Mouse (Mus musculus): ENCODE results near the gene Gxylt2. TPM values are rescaled to one million over a fixed set of nuclear protein-coding genes. Genes with fewer than 3 reads are reported as not detected.

Gxylt2 gene
- polyA plus RNA-seq, 1 experiment from 2014 or later = 10.9 TPM

DNA sequence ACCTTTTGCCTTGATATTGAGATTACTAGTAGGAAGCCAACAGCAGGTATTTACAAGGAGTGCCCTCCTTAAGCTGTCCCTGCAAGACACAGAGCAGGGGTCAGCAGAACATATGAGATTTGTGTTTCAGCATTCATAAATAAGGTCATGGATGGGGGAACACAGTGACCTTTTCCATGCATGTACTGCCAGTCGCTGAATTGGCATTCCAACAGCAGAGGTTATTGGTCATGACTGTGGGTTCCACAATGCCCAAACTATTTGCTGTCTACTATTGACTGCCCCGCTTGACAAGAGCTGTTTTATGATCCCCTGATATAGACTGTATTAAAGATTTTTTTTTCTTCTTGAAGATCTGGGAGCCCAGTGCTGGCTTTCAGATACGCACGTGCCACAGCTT, 95.2 kb downstream of the Gxylt2 start:
- no peak overlapping the region for H3K9ac ChIP-seq (replicated peaks)
- H3K27me3 ChIP-seq = no peaks in the 10 kb centered on the region
- no peak overlapping the region for H3K27ac ChIP-seq
- no peak overlapping the region for H3K4me2 ChIP-seq
- no peak for ATAC-seq (ENCODE audit: insufficient number of reproducible peaks, insufficient read depth, low FRiP score, low TSS enrichment, low read depth)
- WGBS = 91% methylated on average over 4 of the region's 4 CpGs
- H3K9me3 ChIP-seq = no peaks in the 10 kb centered on the region
- H3K4me3 ChIP-seq (replicated peaks) = no peak overlapping the region
- 0 out of 2 replicates have a peak, but pooled peaks cover 9% of the 10 kb centered on the region for H3K36me3 ChIP-seq
- peaks cover 10% of the 10 kb centered on the region for H3K4me1 ChIP-seq (replicated peaks)

DNA sequence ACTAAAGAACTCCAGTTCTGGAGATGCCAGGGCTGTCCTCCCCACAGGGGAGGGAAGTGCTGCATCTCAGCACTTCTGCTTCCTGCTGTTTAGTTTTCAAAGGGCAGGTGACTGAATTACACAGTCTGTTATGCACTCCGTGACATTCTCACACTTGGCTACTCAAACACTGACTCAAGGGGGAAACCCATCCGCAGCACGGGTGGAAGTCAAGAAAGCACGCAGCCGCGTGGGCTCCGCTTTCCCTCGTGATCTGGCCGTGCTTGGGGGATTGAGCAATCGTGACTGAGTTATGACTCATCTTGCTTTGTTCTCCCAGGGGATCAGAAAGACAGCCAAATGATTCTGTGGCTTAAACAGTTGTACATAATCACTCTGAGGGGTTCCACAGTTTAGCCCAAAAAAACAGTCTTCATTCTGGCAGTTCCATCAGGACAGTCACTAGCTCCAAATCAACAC, 96.0 kb downstream of the Gxylt2 start:
- 0 out of 2 replicates have a peak, but pooled peaks cover 9% of the 10 kb centered on the region for H3K36me3 ChIP-seq

DNA sequence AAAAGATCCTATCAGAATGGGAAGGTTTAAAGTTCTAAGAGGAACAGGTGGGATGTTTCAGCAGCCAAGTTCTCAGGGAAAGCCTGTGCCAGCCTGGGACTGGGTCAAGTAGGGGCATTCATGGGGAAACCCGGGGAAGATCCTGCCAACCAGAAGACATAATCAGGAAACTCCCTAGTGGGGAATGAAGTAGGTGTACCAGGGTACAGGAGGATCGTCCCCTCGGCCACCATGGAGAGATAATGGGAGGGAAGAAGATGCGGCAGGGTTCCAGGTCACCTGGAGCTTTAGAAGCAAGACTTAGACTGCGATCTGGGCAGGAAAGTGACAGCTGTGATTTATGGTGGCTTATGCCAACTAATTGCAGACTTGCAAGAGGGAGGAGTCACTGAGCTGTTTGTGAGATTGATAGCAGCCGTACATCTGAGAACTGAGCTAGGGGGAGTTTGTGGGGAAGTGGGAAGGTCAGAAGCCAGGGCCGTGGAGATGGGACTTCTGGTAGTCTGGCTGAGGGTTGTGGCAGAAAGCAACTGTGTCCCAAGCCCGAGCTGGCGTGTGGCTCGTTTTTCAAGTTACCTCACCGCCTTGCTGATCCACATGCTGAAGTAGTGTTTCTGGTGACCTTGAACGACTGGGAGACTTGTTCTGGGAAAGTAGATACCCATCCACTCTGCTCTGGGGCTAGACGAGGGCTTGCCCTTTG, 98.0 kb downstream of the Gxylt2 start:
- peaks cover 10% of the 10 kb centered on the region for H3K4me1 ChIP-seq (replicated peaks)
- H3K27me3 ChIP-seq = no peaks in the 10 kb centered on the region
- H3K27ac ChIP-seq = no peak overlapping the region
- H3K9me3 ChIP-seq = no peaks in the 10 kb centered on the region
- H3K4me3 ChIP-seq (replicated peaks) = no peak overlapping the region
- 45% methylated on average over 13 of the region's 13 CpGs for WGBS
- H3K4me2 ChIP-seq = no peak overlapping the region
- 0 out of 2 replicates have a peak, but pooled peaks cover 9% of the 10 kb centered on the region for H3K36me3 ChIP-seq
- ATAC-seq (ENCODE audit: insufficient number of reproducible peaks, insufficient read depth, low FRiP score, low TSS enrichment, low read depth) = no peak
- no peak overlapping the region for H3K9ac ChIP-seq (replicated peaks)

More for the DNA sequence above, 96.0 kb downstream of the Gxylt2 start:
- Histone ChIP-seq H3K4me3 (replicated peaks) (no peak overlapping the region), H3K9ac (replicated peaks) (no peak overlapping the region), H3K9me3 (no peaks in the 10 kb centered on the region), H3K27ac (no peak overlapping the region), H3K4me1 (replicated peaks) (peaks cover 10% of the 10 kb centered on the region), H3K4me2 (no peak overlapping the region), H3K27me3 (no peaks in the 10 kb centered on the region)
- no peak for ATAC-seq (ENCODE audit: insufficient number of reproducible peaks, insufficient read depth, low FRiP score, low TSS enrichment, low read depth)
- 80% methylated on average over 10 of the region's 10 CpGs for WGBS

DNA sequence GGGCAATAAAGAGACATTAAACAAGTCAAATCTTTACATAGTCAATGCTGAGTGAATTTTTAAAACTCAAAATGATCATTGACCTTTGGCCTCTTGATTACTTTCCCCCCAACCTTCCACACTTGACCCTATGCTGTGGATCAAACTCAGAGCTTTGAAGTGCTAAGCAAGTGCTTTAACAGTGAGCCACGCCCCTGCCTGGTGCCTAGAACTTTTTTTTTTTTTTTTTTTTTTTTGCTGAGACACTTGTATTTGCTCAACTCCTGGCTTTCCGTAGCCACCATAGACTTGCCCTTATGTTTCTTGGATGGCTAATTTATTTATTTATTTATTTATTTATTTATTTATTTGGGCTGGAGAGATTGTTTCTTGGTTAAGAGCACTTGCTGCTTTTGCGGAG, 98.7 kb downstream of the Gxylt2 start:
- Histone ChIP-seq H3K9me3 (no peaks in the 10 kb centered on the region), H3K4me1 (replicated peaks) (peaks cover 10% of the 10 kb centered on the region), H3K27ac (no peak overlapping the region), H3K4me3 (replicated peaks) (no peak overlapping the region), H3K4me2 (no peak overlapping the region), H3K9ac (replicated peaks) (no peak overlapping the region), H3K27me3 (no peaks in the 10 kb centered on the region), H3K36me3 (0 out of 2 replicates have a peak, but pooled peaks cover 4% of the 10 kb centered on the region)
- 73% methylated on average over 3 of the region's 3 CpGs for WGBS
- ATAC-seq (ENCODE audit: insufficient number of reproducible peaks, insufficient read depth, low FRiP score, low TSS enrichment, low read depth) = no peak

DNA sequence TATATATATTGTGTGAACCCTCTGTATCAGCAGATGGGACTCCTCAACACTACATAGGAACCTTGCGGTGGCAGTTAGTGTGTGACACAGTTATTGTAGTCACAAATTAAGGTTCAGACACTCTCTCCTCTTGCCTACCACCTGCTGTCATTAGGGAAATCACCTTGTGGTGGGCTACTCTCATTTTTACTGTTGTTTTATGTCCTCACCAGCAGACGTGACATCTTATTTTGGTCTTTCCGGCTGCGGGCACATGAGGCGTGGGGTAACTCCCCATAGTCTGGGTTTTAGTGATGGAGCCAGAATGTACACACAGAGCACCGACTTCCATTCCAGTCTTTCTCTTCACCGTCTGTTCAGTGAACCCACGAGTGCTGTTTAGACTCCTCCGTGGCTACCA, 102.7 kb downstream of the Gxylt2 start:
- Histone ChIP-seq H3K27me3 (no peaks in the 10 kb centered on the region), H3K9ac (replicated peaks) (no peak overlapping the region), H3K4me2 (no peak overlapping the region), H3K27ac (no peak overlapping the region), H3K9me3 (no peaks in the 10 kb centered on the region), H3K4me1 (replicated peaks) (peaks cover 10% of the 10 kb centered on the region), H3K4me3 (replicated peaks) (no peak overlapping the region), H3K36me3 (no peaks in the 10 kb centered on the region)
- WGBS = 87% methylated on average over 9 of the region's 9 CpGs
- no peak for ATAC-seq (ENCODE audit: insufficient number of reproducible peaks, insufficient read depth, low FRiP score, low TSS enrichment, low read depth)

DNA sequence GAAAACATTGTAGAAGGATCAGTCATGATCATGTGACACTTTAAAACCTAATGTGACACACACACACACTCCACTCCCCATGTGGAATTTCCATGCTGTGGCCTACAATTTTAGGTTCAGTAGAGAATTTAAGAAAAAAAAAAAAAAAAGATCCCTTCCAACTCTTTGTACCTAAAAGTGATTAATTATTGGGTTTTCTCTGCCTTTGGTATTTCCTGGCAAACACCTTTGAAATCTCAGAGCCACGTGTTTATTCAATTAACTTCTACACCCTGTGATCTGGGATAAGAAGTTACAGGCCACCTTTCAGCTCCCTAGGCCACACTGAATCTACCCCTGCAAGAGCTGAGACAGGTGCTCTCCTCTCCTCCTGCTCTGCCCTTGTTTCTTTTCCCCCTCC, 103.2 kb downstream of the Gxylt2 start:
- Histone ChIP-seq H3K9me3 (no peaks in the 10 kb centered on the region), H3K27ac (no peak overlapping the region), H3K4me1 (replicated peaks) (peaks cover 5% of the 10 kb centered on the region), H3K36me3 (no peaks in the 10 kb centered on the region), H3K27me3 (no peaks in the 10 kb centered on the region), H3K4me3 (replicated peaks) (no peak overlapping the region), H3K4me2 (no peak overlapping the region), H3K9ac (replicated peaks) (no peak overlapping the region)
- WGBS = 20% methylated on average over 1 of the region's 1 CpGs
- no peak for ATAC-seq (ENCODE audit: insufficient number of reproducible peaks, insufficient read depth, low FRiP score, low TSS enrichment, low read depth)

DNA sequence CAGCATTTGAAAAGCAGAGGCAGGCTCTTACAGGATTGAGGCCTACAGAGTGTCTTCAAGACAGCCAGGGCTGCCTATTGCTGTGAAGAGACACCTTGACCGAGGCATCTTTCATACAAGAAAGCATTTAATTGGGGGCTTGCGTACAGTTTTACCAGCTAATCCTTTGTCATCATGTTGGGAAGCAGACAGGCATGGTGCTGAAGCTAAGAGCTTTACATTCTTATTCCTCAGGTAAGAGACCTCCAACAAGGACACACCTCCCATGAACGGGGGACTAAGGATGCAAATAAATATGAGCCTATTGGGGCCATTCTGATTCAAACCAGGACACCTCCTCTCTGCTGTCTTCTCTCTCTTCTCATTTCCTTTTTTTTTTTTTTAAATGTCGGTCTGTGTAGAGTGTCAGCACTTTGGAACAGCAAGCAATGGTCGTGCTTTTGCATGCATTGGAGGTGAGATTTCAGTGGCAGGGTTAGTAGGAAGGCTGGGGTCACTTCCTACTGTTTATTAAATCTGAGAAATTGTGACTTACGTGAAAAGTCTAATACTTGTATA, 103.8 kb downstream of the Gxylt2 start:
- 88% methylated on average over 6 of the region's 6 CpGs for WGBS
- H3K9me3 ChIP-seq = no peaks in the 10 kb centered on the region
- no peak overlapping the region for H3K9ac ChIP-seq (replicated peaks)
- no peaks in the 10 kb centered on the region for H3K36me3 ChIP-seq
- no peak overlapping the region for H3K4me3 ChIP-seq (replicated peaks)
- ATAC-seq (ENCODE audit: insufficient number of reproducible peaks, insufficient read depth, low FRiP score, low TSS enrichment, low read depth) = no peak
- no peak overlapping the region for H3K4me2 ChIP-seq
- no peaks in the 10 kb centered on the region for H3K4me1 ChIP-seq (replicated peaks)
- H3K27ac ChIP-seq = no peak overlapping the region
- no peaks in the 10 kb centered on the region for H3K27me3 ChIP-seq

DNA sequence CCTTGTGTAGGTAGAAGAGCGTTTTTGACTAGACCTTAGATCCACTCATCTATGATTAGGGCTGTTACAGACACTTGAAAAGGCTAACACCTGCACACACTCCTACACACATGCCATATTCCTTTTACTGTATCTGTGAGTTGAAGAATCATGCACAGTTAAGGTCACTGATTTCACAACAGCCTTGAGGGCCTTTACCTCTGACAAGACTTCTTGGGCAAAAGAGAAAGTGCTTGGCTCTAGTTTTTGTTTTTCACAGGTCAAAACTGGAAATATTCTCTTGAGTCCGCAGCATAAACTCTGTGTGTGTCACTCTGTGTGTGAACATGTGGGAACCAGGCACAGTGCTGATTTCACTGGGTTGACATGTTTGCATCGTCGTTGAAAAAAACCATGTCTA, 105.6 kb downstream of the Gxylt2 start:
- no peaks in the 10 kb centered on the region for H3K9me3 ChIP-seq
- no peaks in the 10 kb centered on the region for H3K27me3 ChIP-seq
- H3K27ac ChIP-seq = no peak overlapping the region
- no peak overlapping the region for H3K9ac ChIP-seq (replicated peaks)
- no peak overlapping the region for H3K4me2 ChIP-seq
- H3K4me3 ChIP-seq (replicated peaks) = no peak overlapping the region
- ATAC-seq (ENCODE audit: insufficient number of reproducible peaks, insufficient read depth, low FRiP score, low TSS enrichment, low read depth) = no peak
- H3K4me1 ChIP-seq (replicated peaks) = no peaks in the 10 kb centered on the region
- WGBS = 91% methylated on average over 4 of the region's 4 CpGs
- no peaks in the 10 kb centered on the region for H3K36me3 ChIP-seq

DNA sequence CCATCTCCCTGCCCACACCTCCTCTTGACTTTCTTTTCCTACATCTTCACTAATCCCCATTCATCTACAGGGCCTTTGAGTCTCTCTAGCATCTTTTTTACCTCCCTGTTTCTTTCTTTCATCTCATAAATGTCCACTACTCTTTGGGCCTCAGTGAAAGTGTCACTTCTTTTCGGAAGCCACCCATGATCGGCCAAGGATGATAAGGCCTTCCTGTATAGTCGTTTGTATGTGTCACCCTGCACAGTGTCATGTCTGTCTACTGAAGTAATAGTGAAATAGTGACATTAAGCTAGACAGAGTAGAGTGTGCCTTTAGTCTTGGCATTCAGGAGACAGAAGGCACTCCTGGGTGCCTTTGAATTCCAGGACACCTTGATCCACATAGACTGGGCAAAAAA, 107.2 kb downstream of the Gxylt2 start:
- 89% methylated on average over 3 of the region's 3 CpGs for WGBS
- Histone ChIP-seq H3K4me1 (replicated peaks) (no peaks in the 10 kb centered on the region), H3K9me3 (no peaks in the 10 kb centered on the region), H3K36me3 (no peaks in the 10 kb centered on the region), H3K9ac (replicated peaks) (no peak overlapping the region), H3K4me3 (replicated peaks) (no peak overlapping the region), H3K27me3 (no peaks in the 10 kb centered on the region), H3K27ac (no peak overlapping the region), H3K4me2 (no peak overlapping the region)
- no peak for ATAC-seq (ENCODE audit: insufficient number of reproducible peaks, insufficient read depth, low FRiP score, low TSS enrichment, low read depth)

DNA sequence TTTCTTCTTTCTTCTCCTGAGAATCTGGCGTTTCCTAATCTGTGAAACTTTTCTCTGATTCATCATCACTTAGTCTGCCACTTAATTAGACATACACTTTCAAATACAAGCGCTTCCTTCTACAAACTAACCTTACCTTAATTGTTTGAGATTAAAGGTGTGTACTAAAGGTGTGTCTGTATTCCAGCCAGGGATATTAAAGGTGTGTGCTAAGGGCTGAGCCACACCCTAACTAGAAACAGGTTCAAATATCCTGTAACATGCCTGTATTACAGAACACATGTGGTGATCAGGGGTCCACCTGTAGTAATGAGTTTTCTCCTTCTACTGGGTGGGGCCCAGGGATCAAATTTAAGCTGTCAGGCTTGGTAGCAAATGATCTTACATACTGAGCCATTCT, 116.8 kb downstream of the Gxylt2 start:
- Histone ChIP-seq H3K9ac (replicated peaks) (no peak overlapping the region), H3K4me3 (replicated peaks) (no peak overlapping the region), H3K4me2 (no peak overlapping the region), H3K27ac (no peak overlapping the region), H3K27me3 (no peaks in the 10 kb centered on the region), H3K9me3 (no peaks in the 10 kb centered on the region), H3K4me1 (replicated peaks) (0 out of 2 replicates have a peak, but pooled peaks cover 6% of the 10 kb centered on the region), H3K36me3 (no peaks in the 10 kb centered on the region)
- 79% methylated on average over 2 of the region's 2 CpGs for whole genome bisulfite sequencing
- no peak for ATAC-seq (ENCODE audit: insufficient number of reproducible peaks, insufficient read depth, low FRiP score, low TSS enrichment, low read depth)

DNA sequence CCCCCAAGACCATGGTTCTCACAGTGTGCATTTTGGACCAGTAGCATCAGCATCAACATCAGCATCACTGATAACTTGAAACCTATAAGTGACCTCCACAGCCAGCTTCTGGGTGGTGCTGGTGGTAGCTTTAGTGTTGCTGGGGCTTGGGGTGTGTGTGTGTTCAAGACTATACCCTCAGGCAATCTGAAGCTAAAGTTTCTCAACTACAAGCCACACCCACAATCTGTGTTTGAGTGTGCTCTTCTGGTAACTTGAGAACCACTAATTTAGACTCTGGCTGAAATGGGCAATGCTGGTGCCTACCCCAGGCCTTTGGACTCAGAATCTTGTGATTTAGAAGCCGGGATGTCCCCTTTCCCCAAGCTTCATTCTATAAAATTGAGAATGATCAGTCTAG, 118.8 kb downstream of the Gxylt2 start:
- H3K36me3 ChIP-seq = no peaks in the 10 kb centered on the region
- no peak overlapping the region for H3K4me2 ChIP-seq
- 48% methylated on average over 1 of the region's 1 CpGs for WGBS

More for the DNA sequence above, 118.8 kb downstream of the Gxylt2 start:
- no peak overlapping the region for H3K4me3 ChIP-seq (replicated peaks)
- no peaks in the 10 kb centered on the region for H3K27me3 ChIP-seq
- 0 out of 2 replicates have a peak, but pooled peaks cover 6% of the 10 kb centered on the region for H3K4me1 ChIP-seq (replicated peaks)
- no peak overlapping the region for H3K27ac ChIP-seq
- H3K9ac ChIP-seq (replicated peaks) = no peak overlapping the region
- no peaks in the 10 kb centered on the region for H3K9me3 ChIP-seq
- ATAC-seq (ENCODE audit: insufficient number of reproducible peaks, insufficient read depth, low FRiP score, low TSS enrichment, low read depth) = no peak
